Mouse (Mus musculus): ENCODE measurements around the gene Vash2. TPM values are rescaled to one million over a fixed set of nuclear protein-coding genes. Genes with fewer than 3 reads are reported as not detected.
"Not testable (repeated sequence)": the region's sequence is repeated elsewhere in the genome, so short reads cannot be mapped to it uniquely, and the experiment has no call there.

The Vash2 gene
- total RNA-seq (2022): under 1 TPM; 0.35 to 0.94 (median 0.68) TPM

DNA sequence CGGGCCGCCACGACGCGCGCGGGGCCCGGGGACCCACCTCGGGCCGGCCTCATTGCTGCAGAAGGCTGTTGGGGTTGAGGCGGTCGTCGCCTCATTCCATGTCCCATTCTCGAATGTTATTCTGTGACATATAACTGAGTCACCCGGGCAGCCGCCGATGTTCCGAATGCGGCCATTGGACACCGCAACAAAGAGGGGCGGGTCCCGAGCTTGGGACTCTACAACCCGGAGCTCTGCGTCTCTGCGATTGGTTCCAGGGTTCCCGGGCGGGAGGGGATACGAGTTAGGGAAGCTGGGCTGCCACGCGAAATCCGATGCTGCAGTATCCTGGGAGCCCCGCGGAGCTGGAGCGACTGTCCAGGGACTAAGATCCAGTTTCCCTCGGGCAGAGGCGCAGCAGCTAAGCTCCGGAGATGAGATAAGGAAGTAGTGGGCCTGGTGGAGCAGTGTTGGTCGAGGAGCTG lies at the start of gene Vash2:
Gene Vash2, minus strand, starts transcription at position 197 of the 464 bp plus-strand sequence.
- DNase-seq (ENCODE audit: low spot score in 2 of 2): peak; percentile 62

DNA sequence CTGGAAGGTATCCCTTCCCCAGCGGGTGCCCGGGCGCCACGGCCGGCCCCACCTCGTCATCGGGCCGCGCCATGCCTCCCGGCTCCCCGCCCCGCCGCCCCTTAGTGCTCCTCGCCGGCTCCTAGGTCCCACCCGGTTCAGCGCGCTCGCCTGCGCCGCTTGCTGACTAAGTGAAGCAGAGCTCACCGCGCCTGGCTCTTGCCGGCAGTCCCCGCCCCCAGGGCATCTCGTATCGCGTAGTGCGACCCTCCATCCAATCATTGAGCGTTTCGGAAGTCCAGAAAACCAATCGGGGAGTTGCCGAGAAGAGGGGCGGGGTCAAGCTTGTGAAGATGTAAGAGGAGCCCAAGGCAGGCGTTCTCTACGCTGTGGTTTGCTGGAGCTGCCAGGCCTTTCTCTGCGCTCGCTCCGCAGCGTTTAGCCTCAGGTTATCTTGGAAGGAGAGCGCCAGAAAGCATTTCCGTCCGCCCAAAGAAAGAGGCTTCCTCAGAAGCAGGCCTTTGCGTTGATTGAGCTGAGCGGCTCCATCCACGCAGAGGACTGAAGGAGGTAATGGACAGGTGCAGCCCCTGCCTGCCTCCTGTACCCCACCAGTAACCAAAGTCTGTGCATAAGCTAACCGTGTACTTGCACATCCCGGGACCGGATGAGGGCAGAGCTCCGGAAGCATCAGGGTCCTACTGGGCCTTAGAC lies 47.1 kb upstream of the Vash2 start, which contains the start of gene Flvcr1:
Gene Flvcr1, minus strand, starts transcription at position 138 of the 693 bp plus-strand sequence.
- DNase-seq (ENCODE audit: low spot score in 2 of 2): peak; percentile 98 to 99

GRCm38 (mm10) chr1:191025016-191026012 lies 46.2 kb upstream of the Vash2 start:
- DNase-seq (ENCODE audit: low spot score in 2 of 2): peak; percentile 13 to 28

- not testable (repeated sequence) for DNase-seq (ENCODE audit: low spot score in 2 of 2)
Measured at GRCm38 (mm10) chr1:191023806-191024205, 44.7 kb upstream of the Vash2 start.

DNA sequence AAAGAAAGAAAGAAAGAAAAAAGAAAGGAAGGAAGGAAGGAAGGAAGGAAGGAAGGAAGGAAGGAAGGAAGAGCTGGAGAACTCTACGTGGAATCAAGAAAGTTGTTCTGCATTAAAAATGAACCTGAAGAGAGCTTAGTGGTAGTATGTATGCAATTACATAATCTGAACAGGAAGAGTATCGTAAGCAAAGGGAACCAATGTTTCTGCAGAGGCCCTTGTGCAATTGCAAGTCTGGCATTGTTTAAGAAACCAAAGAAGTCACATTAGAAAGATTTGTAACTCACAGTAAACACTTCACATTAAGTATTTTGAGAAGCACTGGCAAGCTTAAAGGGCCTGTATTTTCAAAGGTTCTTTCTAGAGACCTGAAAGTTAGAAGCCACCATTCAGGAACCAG lies 44.0 kb upstream of the Vash2 start:
- no peak for DNase-seq (ENCODE audit: low spot score in 2 of 2)

- no peak for DNase-seq (ENCODE audit: low spot score in 2 of 2)
Measured at GRCm38 (mm10) chr1:191021016-191021415, 41.9 kb upstream of the Vash2 start.

DNA sequence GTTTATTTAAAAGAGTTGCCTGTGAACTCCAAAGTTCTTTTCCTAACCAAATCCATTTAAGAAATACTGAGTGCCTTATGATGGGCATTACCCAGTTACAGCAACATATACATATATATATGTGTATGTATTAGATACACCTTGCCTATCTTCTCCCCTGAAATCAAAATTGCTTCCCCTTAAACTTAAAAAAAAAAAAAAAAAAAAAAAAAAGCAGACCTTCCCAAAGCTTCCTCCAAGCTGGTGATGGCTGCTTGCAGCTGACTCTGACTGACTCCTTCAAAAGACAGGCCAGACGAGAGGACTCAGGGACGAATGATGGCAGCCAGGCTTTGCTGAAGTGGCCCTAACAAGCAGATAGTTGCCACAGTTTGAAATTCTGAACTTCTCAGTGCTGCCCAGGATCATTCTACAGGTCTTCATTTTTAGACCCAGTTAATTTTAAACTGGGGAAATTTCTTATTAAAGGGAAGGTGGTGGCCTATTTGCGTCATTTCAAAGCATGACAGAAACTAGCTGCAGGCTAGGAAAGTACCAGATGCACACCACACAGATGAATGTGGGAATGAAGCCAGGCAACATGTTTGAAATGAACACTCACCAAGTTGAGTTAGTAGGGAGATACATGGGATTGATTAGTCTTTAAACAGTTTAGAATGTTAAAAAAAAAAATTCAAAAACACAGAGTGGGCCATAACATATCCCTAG lies 41.3 kb upstream of the Vash2 start:
- DNase-seq (ENCODE audit: low spot score in 2 of 2): no peak

DNA sequence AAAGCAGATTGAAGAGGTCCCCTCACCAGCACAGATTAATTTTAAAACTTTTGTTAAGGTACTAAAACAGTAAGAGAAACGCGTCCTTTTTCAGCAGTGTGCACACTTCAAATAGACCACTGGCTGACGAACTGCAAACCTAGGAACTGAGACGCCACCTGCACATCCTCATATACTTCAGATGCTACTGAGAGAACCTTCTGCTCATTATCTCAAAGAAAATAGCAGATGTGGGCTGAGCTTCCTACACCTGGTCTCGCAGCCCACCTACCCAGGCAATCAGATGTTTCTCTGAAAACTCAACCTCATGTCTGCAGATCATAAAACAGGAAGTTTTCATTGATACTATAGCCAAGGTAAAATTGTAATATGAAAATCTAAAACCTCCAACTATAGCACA lies 40.7 kb upstream of the Vash2 start:
- no peak for DNase-seq (ENCODE audit: low spot score in 2 of 2)

DNA sequence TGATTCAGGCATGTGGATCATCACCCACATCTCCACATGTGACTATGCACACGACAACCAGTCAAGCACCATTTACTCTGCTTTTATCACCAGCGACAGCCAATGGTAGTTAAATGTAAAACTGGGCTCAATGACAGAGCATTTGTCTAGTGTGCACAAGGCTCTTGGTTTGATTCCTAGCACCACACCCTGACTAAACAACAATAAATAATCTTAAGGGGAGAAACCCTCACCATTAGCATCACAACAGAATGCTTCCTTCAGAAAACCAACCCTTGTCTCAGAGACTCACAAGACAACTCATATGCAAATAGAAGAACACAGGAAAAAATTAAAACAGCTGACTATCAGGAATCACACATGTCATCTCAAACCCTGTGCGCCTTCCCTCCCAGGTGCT lies 35.2 kb upstream of the Vash2 start:
- DNase-seq (ENCODE audit: low spot score in 2 of 2): no peak

GRCm38 (mm10) chr1:191008707-191009106 lies 29.6 kb upstream of the Vash2 start:
- no peak for DNase-seq (ENCODE audit: low spot score in 2 of 2)

GRCm38 (mm10) chr1:191002201-191002600 lies 23.1 kb upstream of the Vash2 start:
- no peak for DNase-seq (ENCODE audit: low spot score in 2 of 2)

GRCm38 (mm10) chr1:191000686-191001085 lies 21.6 kb upstream of the Vash2 start:
- no peak for DNase-seq (ENCODE audit: low spot score in 2 of 2)

GRCm38 (mm10) chr1:190998027-190998426 lies 18.9 kb upstream of the Vash2 start:
- no peak for DNase-seq (ENCODE audit: low spot score in 2 of 2)

DNA sequence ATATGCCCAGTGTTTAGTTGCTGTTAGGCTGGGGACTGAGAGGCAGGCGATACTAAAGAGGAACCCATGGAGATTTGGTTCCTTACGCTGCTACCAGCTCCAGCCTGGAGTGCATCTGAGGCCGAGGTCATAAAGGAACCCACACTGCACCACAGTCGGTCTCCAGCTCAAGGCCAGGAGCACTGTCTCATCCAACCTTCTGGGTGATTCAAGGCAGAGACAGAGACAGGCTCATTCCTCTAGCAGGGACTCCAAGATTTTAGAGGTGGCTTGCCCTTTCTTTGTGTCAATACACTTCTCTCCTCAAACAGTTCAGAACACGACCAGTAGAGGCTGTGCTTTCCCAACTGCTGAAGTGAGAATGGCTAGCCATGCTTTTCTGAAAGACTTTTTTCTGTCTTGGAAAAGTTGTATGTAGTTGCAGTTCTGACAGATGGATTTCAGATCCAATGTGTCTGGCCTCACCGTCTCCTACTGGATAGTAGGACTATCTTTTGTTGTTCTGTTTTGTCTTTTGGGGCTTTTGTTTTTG lies 17.3 kb upstream of the Vash2 start:
- DNase-seq (ENCODE audit: low spot score in 2 of 2): no peak

DNA sequence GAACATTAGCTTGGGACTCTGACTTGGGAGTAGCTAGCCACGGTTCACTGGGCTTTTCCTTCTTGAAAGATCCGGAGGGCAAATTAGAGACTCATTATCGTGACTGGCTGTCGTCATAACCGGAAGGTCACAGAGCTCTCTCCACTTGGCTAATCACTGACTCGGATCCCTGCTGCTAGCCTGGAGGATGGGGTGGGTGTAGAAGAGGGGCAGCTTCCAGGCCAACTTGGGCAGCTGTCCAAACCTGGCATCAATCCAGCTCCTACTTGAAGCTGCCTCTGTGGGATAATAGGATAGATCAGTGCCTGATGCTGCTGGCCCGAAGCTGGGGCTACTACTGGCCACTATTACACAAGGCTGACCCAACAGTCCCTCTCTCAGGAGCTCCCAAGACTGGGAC lies 16.5 kb upstream of the Vash2 start:
- DNase-seq (ENCODE audit: low spot score in 2 of 2): peak in 1 of 2 experiments; percentile 47

GRCm38 (mm10) chr1:190989437-190990082 lies 10.5 kb upstream of the Vash2 start:
- DNase-seq (ENCODE audit: low spot score in 2 of 2): no peak

DNA sequence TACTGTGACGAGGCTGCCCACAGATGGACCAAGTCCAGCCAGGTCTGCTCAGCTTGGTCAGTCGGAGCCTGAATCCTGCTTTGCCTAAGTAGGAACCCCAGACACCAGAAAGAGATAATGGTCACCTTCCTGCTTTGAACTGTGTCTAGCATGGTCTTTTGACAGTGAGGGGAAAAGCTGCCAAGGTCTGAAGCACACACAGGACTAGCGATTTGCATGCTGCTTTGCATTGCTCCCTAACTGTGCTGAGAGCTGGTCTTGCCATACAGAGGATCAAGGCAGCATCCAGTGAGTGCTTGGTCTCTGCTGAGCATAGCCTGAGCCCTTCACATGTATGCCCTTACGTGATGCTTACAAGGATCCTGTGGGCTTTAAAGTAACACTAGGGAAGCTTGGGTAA lies 2.3 kb upstream of the Vash2 start:
- no peak for DNase-seq (ENCODE audit: low spot score in 2 of 2)

DNA sequence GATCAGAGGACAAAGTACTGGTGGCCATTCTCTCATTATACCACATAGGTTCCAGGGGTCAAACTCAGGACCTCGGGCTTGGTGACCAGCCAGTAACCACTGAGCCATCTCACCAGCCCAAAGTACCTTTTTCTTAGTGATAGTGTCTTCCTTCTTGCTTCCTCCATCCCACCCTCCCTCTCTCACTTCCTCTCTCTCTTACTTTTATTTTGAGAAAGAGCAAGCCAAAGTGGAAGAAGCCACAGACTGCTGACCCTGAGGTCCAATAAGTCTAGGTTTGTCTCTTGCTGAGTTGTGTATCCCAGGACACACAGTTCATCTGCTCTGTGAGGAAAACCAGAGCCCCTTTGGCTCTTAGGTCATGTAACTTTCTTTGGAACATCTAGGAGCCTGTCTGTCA lies 1.4 kb upstream of the Vash2 start:
- DNase-seq (ENCODE audit: low spot score in 2 of 2): no peak

DNA sequence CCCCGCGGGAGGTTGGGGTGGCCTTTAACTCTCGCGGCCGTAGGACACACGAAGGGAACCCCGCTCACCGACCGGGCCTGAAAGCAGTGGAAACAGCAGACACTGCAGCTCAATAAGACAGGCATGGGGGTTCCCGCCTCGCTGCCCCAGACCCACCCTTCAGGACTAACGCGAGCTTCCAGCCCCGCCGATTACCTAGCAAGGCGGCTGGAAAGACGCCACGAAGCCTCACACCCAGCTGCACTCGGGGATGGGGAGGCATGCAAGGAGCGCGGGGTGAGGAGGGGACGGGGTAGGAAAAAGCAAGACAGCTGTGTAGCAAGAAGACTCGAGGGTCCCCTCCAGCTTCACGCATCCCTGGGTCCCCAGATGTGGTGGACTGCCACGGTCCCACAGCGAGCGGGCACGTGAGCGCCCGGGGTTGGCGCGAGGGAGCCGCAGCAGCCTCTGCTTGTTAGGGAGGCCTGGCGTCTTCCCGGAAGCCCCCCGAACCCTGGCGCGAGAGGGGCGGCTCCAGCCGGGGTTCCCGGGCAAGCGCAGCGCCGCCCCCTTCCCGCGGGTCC lies 504 bp downstream of the Vash2 start:
- DNase-seq (ENCODE audit: low spot score in 2 of 2): no peak

DNA sequence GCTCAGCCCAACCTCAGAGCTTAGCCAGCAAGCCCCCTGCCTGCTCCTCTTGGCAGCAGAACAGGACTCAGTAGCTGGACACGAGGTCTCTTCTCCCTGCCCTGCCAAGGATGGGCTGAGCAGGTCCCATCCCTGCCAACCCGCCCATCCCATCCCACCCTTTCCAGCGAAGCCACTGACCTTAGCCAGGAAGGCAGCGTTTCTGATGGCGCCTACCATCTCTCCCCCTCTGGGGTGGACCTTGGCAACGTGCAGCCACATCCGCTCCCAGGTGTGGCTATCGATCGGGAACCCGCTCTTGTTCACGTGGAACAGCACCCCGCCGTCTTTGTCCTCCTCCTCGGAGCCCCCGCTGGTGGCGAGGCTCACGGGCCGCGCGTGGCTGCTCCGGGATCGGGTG lies 1.1 kb downstream of the Vash2 start:
- DNase-seq (ENCODE audit: low spot score in 2 of 2): no peak
